Mouse (Mus musculus): Measurements from ENCODE around the gene Wsb2.

GRCm38 (mm10) chr5:117390895-117391294 lies 33.8 kb downstream of the Wsb2 start:
- TF ChIP-seq CTCF (IDR thresholded peaks at IDR 0.05; ENCODE audit: extremely low read depth, insufficient read depth, insufficient read length, insufficient replicate concordance): no peak
- TF ChIP-seq POLR2A (IDR thresholded peaks at IDR 0.05; ENCODE audit: low read depth, low read length): no peak
